Mouse (Mus musculus) thymus, adult 2 months (tissue): ENCODE results near the gene Serpind1.

Experiments used
- CTCF ChIP-seq: fragments of 200-500 bp; IDR thresholded peaks from 2 replicates; pipeline ENCODE4 v1.5.1; 2012; ENCODE audit warnings: mild to moderate bottlenecking, control low read depth, low read length, moderate library complexity, borderline replicate concordance; ENCODE audit not compliant: control insufficient read depth, poor library complexity, insufficient read depth; ENCODE audit errors: extremely low read depth
- POLR2A ChIP-seq: fragments of 200-500 bp; IDR thresholded peaks from 2 replicates; pipeline ENCODE4 v1.6.1; 2012; ENCODE audit warnings: mild to moderate bottlenecking, low read length, control low read depth, moderate library complexity; ENCODE audit not compliant: control insufficient read depth, poor library complexity, insufficient read depth; ENCODE audit errors: extremely low read depth

- no peak for TF ChIP-seq POLR2A
- TF ChIP-seq CTCF, result peak; percentile 69; the same call in 1 of the 2 replicates
Measured at GRCm38 (mm10) chr16:17292751-17293150, 38.4 kb upstream of the Serpind1 start.
